Mouse (Mus musculus): ENCODE results near the gene Cryzl1. TPM values are rescaled to one million over a fixed set of nuclear protein-coding genes. Genes with fewer than 3 reads are reported as not detected.
A peak's percentile ranks its signal among the peaks of the same experiment; 100 is the strongest.

Cryzl1 gene
- total RNA-seq (2021): 100 to 1,000 TPM; 107 to 108 TPM
- long read RNA-seq, experiment 1, transcript Cryzl1-201 (13 exons, 1,965 nt): major isoform, 57 of 143 reads
- long read RNA-seq, experiment 1, partial matches to known transcripts: 46 of 143 reads
- long read RNA-seq, experiment 1, other reads (novel, unspliced or antisense): 36 of 143 reads
- long read RNA-seq, experiment 2, transcript Cryzl1-201 (13 exons, 1,965 nt): major isoform, 29 of 104 reads
- long read RNA-seq, experiment 2, partial matches to known transcripts: 44 of 104 reads
- long read RNA-seq, experiment 2, other reads (novel, unspliced or antisense): 26 of 104 reads

DNA sequence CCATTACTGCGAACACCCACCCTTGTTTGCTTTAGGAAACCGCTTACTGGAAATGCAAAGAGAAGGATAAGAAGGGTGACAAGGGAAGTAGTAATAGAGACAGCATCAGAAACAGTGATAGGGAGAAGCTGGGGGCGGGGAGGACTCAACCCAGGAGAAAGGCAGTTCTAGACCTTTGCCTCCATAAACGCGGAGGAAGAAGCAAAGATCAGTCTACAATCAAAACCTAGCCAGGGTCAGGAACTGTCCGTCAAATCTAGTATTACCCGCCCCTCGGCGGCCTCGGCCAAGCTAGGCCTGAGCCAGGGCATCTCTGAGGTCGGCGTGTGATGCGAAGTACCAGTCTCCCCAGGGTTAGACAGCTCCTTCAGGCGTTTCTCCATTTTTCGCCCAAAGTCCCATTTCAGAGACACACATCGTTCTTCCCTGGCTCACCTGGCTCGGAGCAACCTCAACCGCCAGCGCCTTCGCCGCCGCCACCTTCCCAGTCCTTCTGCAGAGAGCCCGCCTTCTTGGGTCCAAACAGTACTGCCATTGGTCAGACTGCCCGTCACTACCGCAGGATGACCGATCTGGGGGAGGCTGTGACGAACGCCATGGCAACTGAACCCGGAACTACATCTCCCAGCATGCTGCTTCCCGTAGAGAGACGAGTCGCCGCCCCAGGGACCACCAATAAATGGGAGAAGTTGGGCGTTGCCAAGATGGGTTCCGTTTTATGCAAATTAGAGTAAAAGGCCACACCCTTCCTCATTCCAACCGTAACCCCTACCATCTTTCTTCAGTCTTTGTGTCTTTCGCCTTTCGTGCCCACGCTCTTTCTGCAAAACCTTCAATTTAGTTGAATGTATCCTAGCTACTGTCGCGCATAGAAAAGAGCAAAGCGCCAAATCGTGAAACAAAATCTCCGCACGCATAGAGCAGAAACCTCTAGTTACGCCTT lies at the start of gene Cryzl1:
Gene Cryzl1, minus strand, starts transcription at position 853 of the 943 bp plus-strand sequence.
- TF ChIP-seq CTCF (IDR thresholded peaks at IDR 0.05): no peak
- peak within 1 kb of the TSS; percentile 64 for H3K4me3 ChIP-seq
- peak; percentile 97 to 98 for DNase-seq (ENCODE audit: extremely low spot score in 1 of 2, low spot score in 2 of 2)
- H3K27ac ChIP-seq: peak within 1 kb of the TSS; percentile 91
- intact Hi-C loops (cut with DNase I): loop anchor here (2.0 to 10.0 kb wide), 3 partner anchors 188 to 576 kb away; partner anchors contain the start of gene Smim11

DNA sequence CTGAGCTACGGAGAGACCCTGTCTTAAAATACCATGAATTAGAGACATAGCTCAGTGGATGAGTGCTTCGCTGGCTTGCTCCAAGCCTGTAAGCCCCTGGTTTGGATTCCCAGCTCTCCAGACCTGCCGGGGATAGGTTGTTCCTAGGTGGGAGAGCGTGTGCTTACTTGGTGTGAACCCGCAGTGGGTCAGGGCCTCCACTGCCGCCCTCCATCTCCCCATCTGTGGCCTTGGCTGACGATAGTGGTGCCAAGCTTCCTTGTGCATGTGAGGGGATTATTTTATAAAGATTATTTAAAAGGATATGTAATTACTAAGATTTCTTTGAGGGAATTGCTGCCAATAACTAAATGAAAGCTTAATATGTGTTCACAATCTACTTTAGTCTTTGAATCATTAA lies 43.8 kb upstream of the Cryzl1 start:
- intact Hi-C loops (cut with DNase I): no loop called here
- Histone ChIP-seq H3K4me3 (no peak overlapping the region), H3K27ac (no peak overlapping the region)
- no peak for TF ChIP-seq CTCF (IDR thresholded peaks at IDR 0.05)
- DNase-seq (ENCODE audit: extremely low spot score in 1 of 2, low spot score in 2 of 2): no peak

DNA sequence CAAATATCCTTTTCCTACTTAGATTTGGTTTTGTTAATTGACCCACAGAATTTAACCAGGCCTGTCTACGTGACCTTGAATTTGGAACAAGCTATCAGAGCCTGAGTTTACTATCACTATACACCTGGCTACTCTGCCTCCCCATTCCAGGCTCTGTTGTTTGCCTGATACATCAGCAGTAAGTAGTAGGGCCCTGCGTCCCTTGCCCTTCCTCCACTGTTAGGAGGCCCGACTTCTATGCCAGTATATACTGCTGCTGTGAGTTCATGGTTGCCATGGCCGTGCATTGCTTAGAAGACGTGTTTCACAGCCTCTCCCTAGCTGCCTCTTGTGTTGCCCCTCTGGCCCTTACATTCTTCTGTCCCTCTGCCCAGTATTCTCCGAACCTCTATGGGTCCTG lies 42.6 kb upstream of the Cryzl1 start:
- DNase-seq (ENCODE audit: extremely low spot score in 1 of 2, low spot score in 2 of 2): no peak
- intact Hi-C loops (cut with DNase I): no loop called here
- TF ChIP-seq CTCF (IDR thresholded peaks at IDR 0.05): no peak
- Histone ChIP-seq H3K27ac (no peak overlapping the region), H3K4me3 (no peak overlapping the region)

DNA sequence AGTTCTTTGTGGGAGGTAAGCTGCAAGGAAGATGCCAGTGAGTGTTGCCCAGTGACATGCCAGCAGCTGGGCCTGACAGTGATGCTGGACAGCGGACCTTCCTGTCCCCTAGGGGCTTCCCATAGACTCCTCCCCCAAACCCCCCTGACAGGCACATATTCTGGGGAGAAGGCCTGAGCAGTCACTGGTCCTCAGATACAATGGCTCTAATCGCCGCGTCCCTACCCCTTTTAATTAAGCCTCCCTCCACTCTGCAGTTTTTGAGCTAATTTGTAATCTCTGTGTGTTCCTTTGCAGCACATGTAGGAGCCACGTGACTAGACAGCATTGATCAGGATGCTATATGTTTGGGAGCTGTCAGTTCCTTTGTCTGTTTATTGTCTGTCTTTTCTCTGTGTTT lies 41.9 kb upstream of the Cryzl1 start:
- TF ChIP-seq CTCF (IDR thresholded peaks at IDR 0.05): no peak
- H3K4me3 ChIP-seq: no peak overlapping the region
- intact Hi-C loops (cut with DNase I): no loop called here
- no peak for DNase-seq (ENCODE audit: extremely low spot score in 1 of 2, low spot score in 2 of 2)
- no peak overlapping the region for H3K27ac ChIP-seq

DNA sequence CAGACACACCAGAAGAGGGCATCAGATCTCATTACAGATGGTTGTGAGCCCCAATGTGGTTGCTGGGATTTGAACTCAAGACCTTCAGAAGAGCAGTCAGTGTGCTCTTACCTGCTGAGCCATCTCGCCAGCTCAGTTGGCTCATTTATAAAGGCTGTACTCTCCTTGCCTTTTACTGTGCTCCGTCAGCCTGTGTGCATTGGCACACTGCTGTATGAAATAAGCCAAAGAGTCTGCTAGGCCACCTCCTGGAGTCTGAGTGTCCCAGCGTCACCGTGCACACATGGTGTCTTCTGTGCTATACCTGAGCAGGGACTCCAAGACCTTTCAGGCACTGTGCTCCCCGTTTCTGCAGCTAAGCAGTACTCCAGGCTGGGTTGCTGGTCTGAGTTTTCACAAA lies 41.1 kb upstream of the Cryzl1 start:
- no peak overlapping the region for H3K4me3 ChIP-seq
- intact Hi-C loops (cut with DNase I): no loop called here
- TF ChIP-seq CTCF (IDR thresholded peaks at IDR 0.05): no peak
- H3K27ac ChIP-seq: no peak overlapping the region
- DNase-seq (ENCODE audit: extremely low spot score in 1 of 2, low spot score in 2 of 2): no peak

DNA sequence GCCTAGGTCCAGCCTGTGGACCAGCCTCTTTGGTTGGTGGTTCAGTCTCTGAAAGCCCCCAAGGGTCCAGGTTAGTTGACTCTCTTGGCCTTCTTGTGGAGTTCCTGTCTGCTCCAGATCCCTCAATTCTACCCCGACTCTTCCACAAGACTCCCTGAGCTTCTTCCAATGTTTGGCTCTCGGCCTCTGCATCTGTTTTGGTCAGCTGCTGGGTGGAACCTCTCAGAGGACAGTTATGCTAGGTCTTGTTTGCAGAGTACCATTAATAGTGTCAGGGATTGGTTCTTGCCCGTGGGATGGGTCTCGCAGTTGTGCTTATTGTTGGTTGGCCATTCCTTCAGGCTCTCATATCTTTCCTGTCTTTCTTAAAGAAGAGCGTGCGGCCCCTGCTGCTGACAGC lies 39.8 kb upstream of the Cryzl1 start:
- Histone ChIP-seq H3K27ac (no peak overlapping the region), H3K4me3 (no peak overlapping the region)
- DNase-seq (ENCODE audit: extremely low spot score in 1 of 2, low spot score in 2 of 2): no peak
- no peak for TF ChIP-seq CTCF (IDR thresholded peaks at IDR 0.05)
- intact Hi-C loops (cut with DNase I): no loop called here

DNA sequence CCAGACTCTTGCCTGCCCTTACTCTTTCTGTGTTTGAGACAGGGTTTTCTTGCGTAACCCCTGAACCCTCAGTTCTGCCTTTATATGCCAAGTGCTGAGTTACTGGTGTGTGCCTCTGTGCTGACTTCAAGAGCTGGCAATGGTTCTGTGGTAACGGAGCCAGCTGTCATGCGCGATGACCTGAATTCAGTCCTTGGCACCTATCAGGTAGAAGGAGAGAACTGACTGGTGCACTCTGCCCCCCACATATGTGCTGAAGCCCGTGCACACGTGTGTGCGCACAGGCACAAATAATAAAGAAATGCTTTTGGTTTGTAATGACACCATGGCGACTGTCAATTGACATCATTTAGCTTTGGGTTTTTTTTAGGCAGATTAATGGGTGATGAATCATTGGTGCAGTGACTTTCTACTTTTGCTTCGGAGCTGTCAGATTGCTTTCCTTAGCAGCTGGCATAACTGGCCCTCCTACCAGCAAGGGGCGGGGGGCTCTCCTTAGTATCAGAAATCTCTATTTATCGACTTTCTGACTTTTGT lies 38.5 kb upstream of the Cryzl1 start:
- no peak for DNase-seq (ENCODE audit: extremely low spot score in 1 of 2, low spot score in 2 of 2)
- intact Hi-C loops (cut with DNase I): no loop called here
- H3K4me3 ChIP-seq: no peak overlapping the region
- peak overlapping the region; percentile 36; the same call in 1 of the 2 replicates for H3K27ac ChIP-seq
- no peak for TF ChIP-seq CTCF (IDR thresholded peaks at IDR 0.05)

DNA sequence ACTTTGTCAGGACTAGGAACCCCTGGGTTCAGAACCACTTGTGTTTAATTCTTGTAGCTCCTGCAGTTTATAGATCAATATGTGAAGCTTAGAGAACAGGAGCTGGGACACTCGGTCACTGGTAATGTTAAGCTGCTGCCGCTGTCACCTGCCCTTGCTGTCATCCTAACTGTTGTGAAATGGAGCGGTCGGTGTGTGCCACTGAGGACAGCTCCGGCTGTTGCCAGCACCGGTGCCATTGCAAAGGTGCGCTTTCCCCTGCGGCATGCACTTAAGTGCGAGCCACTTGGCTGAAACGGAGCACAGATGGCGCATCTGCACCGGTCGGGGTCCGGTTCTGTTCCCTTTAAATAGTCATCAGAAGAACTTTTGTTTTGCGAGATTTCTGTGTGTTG lies 37.0 kb upstream of the Cryzl1 start:
- TF ChIP-seq CTCF (IDR thresholded peaks at IDR 0.05): no peak
- intact Hi-C loops (cut with DNase I): no loop called here
- DNase-seq (ENCODE audit: extremely low spot score in 1 of 2, low spot score in 2 of 2): no peak
- H3K27ac ChIP-seq: no peak overlapping the region
- no peak overlapping the region for H3K4me3 ChIP-seq

DNA sequence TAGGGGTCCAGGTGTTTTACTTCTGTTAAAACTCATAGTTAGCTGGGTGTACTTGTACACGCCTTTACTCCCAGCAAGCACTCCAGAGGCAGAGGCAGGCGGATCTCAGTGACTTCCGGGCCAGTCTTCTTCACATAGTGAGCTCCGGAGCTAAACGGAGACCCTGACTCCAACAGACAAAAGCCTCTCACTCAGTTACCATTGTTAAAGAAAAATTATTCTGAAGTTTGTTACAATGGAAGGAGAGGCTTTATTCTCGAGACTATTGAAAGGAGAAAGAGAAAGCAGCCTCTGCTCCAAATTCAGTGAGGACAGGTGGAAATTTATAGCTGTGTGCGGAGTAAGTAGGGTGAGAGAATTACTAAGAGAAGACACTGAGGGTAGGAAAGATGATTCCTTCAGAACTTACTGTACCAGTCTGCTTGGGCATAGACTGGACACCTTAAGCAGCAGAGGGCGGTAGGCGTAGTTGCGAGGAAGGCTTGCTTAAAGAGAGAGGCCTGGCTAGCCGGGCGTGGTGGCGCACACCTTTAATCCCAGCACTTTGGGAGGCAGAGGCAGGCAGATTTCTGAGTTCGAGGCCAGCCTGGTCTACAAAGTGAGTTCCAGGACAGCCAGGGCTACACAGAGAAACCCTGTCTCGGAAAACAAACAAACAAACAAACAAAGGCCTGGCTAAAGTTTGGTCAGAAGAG lies 36.5 kb upstream of the Cryzl1 start:
- no peak for TF ChIP-seq CTCF (IDR thresholded peaks at IDR 0.05)
- H3K4me3 ChIP-seq: no peak overlapping the region
- intact Hi-C loops (cut with DNase I): no loop called here
- no peak for DNase-seq (ENCODE audit: extremely low spot score in 1 of 2, low spot score in 2 of 2)
- no peak overlapping the region for H3K27ac ChIP-seq

DNA sequence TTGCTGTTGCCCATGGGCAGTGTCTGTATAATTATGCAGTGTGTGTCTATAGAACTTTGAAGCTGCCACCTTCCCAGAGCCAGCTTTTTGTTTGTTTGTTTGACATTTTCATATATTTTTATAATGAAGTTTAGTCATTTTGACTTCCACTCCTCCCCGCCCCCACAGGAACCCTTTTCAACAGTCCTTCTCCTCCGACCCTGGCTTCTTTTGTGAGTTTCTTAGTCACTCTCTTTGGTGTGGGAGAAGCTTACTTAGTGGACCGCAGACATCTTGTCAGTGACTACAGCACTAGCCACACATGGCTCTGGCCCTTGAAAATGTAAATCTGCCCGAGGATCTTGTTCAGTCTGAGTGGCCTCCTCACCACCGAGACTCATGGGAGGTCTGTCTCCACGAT lies 35.6 kb upstream of the Cryzl1 start:
- intact Hi-C loops (cut with DNase I): no loop called here
- H3K4me3 ChIP-seq: no peak overlapping the region
- H3K27ac ChIP-seq: no peak overlapping the region
- DNase-seq (ENCODE audit: extremely low spot score in 1 of 2, low spot score in 2 of 2): no peak
- TF ChIP-seq CTCF (IDR thresholded peaks at IDR 0.05): no peak

DNA sequence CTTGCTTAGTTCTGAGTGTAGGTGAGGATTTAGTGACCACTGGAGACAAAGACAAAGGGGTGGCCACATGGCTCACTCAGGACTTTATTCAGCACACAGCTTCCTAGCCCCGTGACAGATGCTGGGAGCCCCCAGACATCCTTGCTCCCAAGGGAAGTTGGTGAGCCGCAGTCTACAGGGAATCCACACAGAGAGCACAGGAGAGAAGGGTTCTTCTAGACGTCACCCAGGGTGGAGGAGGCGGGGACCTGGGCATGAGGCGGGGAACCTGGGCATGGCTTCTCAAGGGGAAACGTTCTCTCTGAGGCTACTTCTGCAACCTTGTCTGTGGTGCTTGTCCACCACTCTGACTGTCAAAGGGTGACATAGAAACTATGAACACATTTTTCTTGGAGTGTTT lies 35.2 kb upstream of the Cryzl1 start:
- intact Hi-C loops (cut with DNase I): no loop called here
- Histone ChIP-seq H3K27ac (no peak overlapping the region), H3K4me3 (no peak overlapping the region)
- no peak for DNase-seq (ENCODE audit: extremely low spot score in 1 of 2, low spot score in 2 of 2)
- TF ChIP-seq CTCF (IDR thresholded peaks at IDR 0.05): no peak

DNA sequence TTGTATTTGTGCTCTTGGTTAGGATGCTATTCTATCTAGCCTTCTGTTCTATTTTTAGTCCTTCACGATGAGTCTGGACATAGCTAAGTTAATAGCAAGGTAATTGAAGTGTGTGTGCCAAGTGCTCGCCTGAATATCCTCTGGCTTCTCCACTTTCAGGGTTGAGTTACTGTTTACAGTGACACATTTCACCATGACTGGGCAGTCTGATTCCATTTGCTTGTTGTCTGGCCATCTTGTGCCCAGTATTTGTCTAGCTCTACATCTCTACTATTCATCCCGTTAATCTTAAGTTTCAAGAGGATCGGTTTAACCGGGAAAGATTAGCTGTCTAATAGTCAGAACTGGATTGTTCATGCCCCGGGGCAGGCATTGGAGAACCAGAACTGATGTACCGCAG lies 33.7 kb upstream of the Cryzl1 start:
- no peak for DNase-seq (ENCODE audit: extremely low spot score in 1 of 2, low spot score in 2 of 2)
- TF ChIP-seq CTCF (IDR thresholded peaks at IDR 0.05): no peak
- no peak overlapping the region for H3K27ac ChIP-seq
- no peak overlapping the region for H3K4me3 ChIP-seq
- intact Hi-C loops (cut with DNase I): no loop called here

Measured in left cerebral cortex, adult 2 months (tissue).